Mouse (Mus musculus) spleen, adult 2 months (tissue): Measurements from ENCODE around the gene 2310030G06Rik. TPM values are rescaled to one million over a fixed set of nuclear protein-coding genes. Genes with fewer than 3 reads are reported as not detected.

Experiments used
- DNase-seq, 2 experiments: peaks; one replicate each; pipeline versions ENCODE4 v3.0.0 to v3.0.0-alpha.2; 2012 to 2021; ENCODE audit warnings: low spot score in 2 of 2, low read depth in 1 of 2
- H3K27ac ChIP-seq: fragments of 200-500 bp; 2 replicates; pipeline ENCODE4 v1.5.1; 2012; ENCODE audit warnings: low read length, inconsistent platforms; ENCODE audit not compliant: insufficient read depth
- H3K27me3 ChIP-seq: fragments of 200-500 bp; 2 replicates; pipeline ENCODE4 v1.6.1; 2012; ENCODE audit warnings: mild to moderate bottlenecking, moderate library complexity, low read length, inconsistent platforms; ENCODE audit not compliant: control insufficient read depth, insufficient read depth
- H3K36me3 ChIP-seq: fragments of 200-500 bp; 2 replicates; pipeline ENCODE4 v1.6.1; 2012; ENCODE audit warnings: mild to moderate bottlenecking, low read length, inconsistent platforms; ENCODE audit not compliant: control insufficient read depth, insufficient read depth
- H3K4me1 ChIP-seq: fragments of 200-500 bp; 2 replicates; pipeline ENCODE4 v1.6.1; 2011; ENCODE audit warnings: inconsistent platforms; ENCODE audit not compliant: control insufficient read depth, insufficient read depth, insufficient read length
- H3K4me3 ChIP-seq: fragments of 200-500 bp; 2 replicates; pipeline ENCODE4 v1.5.1; 2011; ENCODE audit warnings: mild to moderate bottlenecking, inconsistent platforms; ENCODE audit not compliant: insufficient read depth, insufficient read length; ENCODE audit errors: extremely low read depth
- CTCF ChIP-seq: fragments of 200-500 bp; IDR thresholded peaks from 2 replicates; pipeline ENCODE4 v1.5.1; 2011; ENCODE audit warnings: mild to moderate bottlenecking, inconsistent platforms; ENCODE audit not compliant: insufficient read depth, insufficient read length, insufficient replicate concordance; ENCODE audit errors: extremely low read depth
- POLR2A ChIP-seq: fragments of 200-500 bp; IDR thresholded peaks from 2 replicates; pipeline ENCODE4 v1.6.1; 2011; ENCODE audit warnings: low read depth, low read length, inconsistent platforms
- WGBS: fragments of 180-500 bp; shearing (Covaris S2); methylation state at CpG from one replicate; pipeline ENCODE4 v1.1.7; 2018; 5-methylcytosine and 5-hydroxymethylcytosine counted together
- polyA plus RNA-seq: library from polyadenylated mRNA; depleted of rRNA; stranded (reverse); fragments of >200 nt; gene quantifications from 2 replicates; pipeline ENCODE4 v1.2.3, GENCODE M21; 2012

Gene 2310030G06Rik
- polyA plus RNA-seq, 1 experiment = 0.71 TPM

GRCm38 (mm10) chr9:50774026-50774462 is 27.7 kb upstream of the 2310030G06Rik start:
- 20% methylated on average over 4 of the region's 4 CpGs for WGBS
- H3K4me1 ChIP-seq = peaks cover 9% of the 10 kb centered on the region
- 0 out of 2 replicates have a peak overlapping the region, but pooled peaks have one; percentile 8 for H3K4me3 ChIP-seq
- H3K27me3 ChIP-seq = no peaks in the 10 kb centered on the region
- H3K27ac ChIP-seq = peak overlapping the region; percentile 61; the same call in 1 of the 2 replicates
- no peak for TF ChIP-seq POLR2A
- H3K36me3 ChIP-seq = peaks cover under 1% of the 10 kb centered on the region; the same call in 1 of the 2 replicates
- peak in 1 of 2 experiments; percentile 72 for DNase-seq

- H3K27ac ChIP-seq = no peak overlapping the region
- TF ChIP-seq POLR2A = no peak
- no peak for TF ChIP-seq CTCF
- H3K36me3 ChIP-seq = no peaks in the 10 kb centered on the region
- no peaks in the 10 kb centered on the region for H3K27me3 ChIP-seq
- WGBS = 89% methylated on average over 2 of the region's 2 CpGs
- DNase-seq = no peak
- H3K4me1 ChIP-seq = peaks cover 4% of the 10 kb centered on the region
- H3K4me3 ChIP-seq = no peak overlapping the region
These were observed 23.7 kb upstream of the 2310030G06Rik start for GRCm38 (mm10) chr9:50770011-50770410.

GRCm38 (mm10) chr9:50768107-50769002 is 22.0 kb upstream of the 2310030G06Rik start, which contains the start of gene Fdxacb1:
TSS of gene Fdxacb1 (plus strand) at chr9:50768236.
- peaks cover 4% of the 10 kb centered on the region; the same call in 1 of the 2 replicates for H3K36me3 ChIP-seq
- peak; percentile 96 to 97 for DNase-seq
- H3K4me1 ChIP-seq = no peaks in the 10 kb centered on the region; the same call in 1 of the 2 replicates
- H3K4me3 ChIP-seq = peak within 1 kb of the TSS; percentile 67
- H3K27ac ChIP-seq = peak within 1 kb of the TSS; percentile 94
- H3K27me3 ChIP-seq = no peaks in the 10 kb centered on the region
- TF ChIP-seq POLR2A = peak; percentile 14; the same call in 1 of the 2 replicates
- TF ChIP-seq CTCF = peak; percentile 72
- WGBS = 5% methylated on average over 59 of the region's 59 CpGs

- Histone ChIP-seq H3K27ac (peak overlapping the region; percentile 94), H3K4me1 (no peaks in the 10 kb centered on the region; the same call in 1 of the 2 replicates), H3K4me3 (peak overlapping the region; percentile 67), H3K36me3 (peaks cover 4% of the 10 kb centered on the region; the same call in 1 of the 2 replicates), H3K27me3 (no peaks in the 10 kb centered on the region)
- 2% methylated on average over 17 of the region's 17 CpGs for WGBS
- DNase-seq = no peak
- TF ChIP-seq POLR2A (no peak), CTCF (no peak)
These were observed 21.3 kb upstream of the 2310030G06Rik start for GRCm38 (mm10) chr9:50767531-50768106.

GRCm38 (mm10) chr9:50763331-50763730 is 17.0 kb upstream of the 2310030G06Rik start:
- no peak overlapping the region for H3K27ac ChIP-seq
- H3K4me1 ChIP-seq = no peaks in the 10 kb centered on the region
- no peak for TF ChIP-seq CTCF
- no peak for DNase-seq
- peaks cover 4% of the 10 kb centered on the region; the same call in 1 of the 2 replicates for H3K36me3 ChIP-seq
- H3K27me3 ChIP-seq = no peaks in the 10 kb centered on the region
- no peak overlapping the region for H3K4me3 ChIP-seq
- WGBS = 87% methylated on average over 1 of the region's 1 CpGs

GRCm38 (mm10) chr9:50761520-50762243 is 15.3 kb upstream of the 2310030G06Rik start:
- no peak for TF ChIP-seq POLR2A
- TF ChIP-seq CTCF = no peak
- no peak for DNase-seq
- no peak overlapping the region for H3K27ac ChIP-seq
- no peaks in the 10 kb centered on the region for H3K4me1 ChIP-seq
- 70% methylated on average over 6 of the region's 6 CpGs for WGBS
- no peaks in the 10 kb centered on the region for H3K27me3 ChIP-seq
- no peak overlapping the region for H3K4me3 ChIP-seq
- peaks cover 4% of the 10 kb centered on the region; the same call in 1 of the 2 replicates for H3K36me3 ChIP-seq
